Mouse (Mus musculus) embryonic stem cell, embryonic (primary cell): Measurements from ENCODE around the gene Khdrbs1.

Source experiments
- CTCF ChIA-PET, 4 experiments: fragments of 300-600 bp in 2 of 4; fragments of 350-600 bp in 2 of 4; sonication (Branson Sonifier 250); formaldehyde crosslinking; loops; one replicate each; lab custom pipeline; 2022; ENCODE audit warnings: inconsistent platforms in 2 of 4; lab: Charles Lee
- POLR2A ChIA-PET, 4 experiments: fragments of 300-600 bp in 2 of 4; fragments of 350-600 bp in 2 of 4; sonication (Branson Sonifier 250); formaldehyde crosslinking; loops; one replicate each; lab custom pipeline; 2022; ENCODE audit warnings: antibody characterized with exemption in 4 of 4, inconsistent platforms in 1 of 4; lab: Charles Lee

The Khdrbs1 gene

DNA sequence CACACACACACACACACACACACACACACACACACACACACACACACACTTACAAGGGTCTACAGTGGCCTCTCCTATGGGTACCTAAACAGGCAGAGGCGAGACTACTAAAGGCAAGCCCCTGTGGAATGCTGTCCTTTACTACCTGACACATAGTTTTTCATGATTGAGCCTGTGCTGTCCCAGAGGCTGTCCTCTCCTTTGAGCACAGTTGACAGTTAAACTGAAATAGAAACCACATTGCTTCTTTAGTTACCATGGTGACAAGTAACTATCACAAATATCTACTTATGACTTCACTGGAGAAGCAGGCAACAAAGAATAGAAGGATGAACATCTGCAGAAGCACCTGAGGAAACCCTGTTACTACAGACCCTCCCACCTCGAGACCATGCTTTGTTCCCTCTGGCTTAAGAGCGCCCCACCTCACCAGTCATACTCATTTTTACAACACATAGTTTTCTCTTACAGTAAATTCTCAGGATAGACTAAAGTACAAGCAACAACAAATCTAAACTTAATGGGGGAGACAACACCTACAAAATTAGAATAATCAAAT is 79.8 kb downstream of the Khdrbs1 start:
- POLR2A ChIA-PET: interaction anchor here in 2 of 4 experiments (0.6 to 0.8 kb wide), 2 partner anchors 20 to 21 kb away, joined by 3 read pairs; partner anchors contain the start of gene Txlna (in 1 of the 2)
- CTCF ChIA-PET: no interaction called here

DNA sequence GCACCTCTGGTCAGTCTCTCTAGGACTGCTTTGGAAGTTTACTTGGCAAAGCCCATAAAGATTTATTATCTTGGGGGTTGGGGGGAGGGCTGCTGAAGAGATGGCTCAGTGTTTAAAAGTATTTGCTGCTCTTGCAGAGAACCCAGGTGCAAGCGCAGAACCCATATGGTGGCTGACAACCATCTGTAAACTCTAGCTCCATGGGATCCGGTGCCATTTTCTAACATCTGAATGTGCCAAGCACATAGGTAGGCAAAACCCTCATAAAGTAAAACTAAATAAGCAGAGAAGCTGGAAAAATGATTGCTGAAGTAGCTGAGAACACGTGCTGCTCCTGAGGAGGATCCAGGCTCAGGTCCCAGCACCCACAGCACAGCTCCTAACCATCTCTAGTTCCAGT is 80.5 kb downstream of the Khdrbs1 start:
- POLR2A ChIA-PET: interaction anchor here in 2 of 4 experiments (0.6 to 0.7 kb wide), 2 partner anchors 17 to 19 kb away, joined by 3 read pairs; no protein-coding TSS in a partner anchor
- CTCF ChIA-PET: interaction anchor here in 1 of 4 experiments (1.1 kb wide), 1 partner anchor 85 kb away, joined by 3 read pairs; no protein-coding TSS in a partner anchor

GRCm38 (mm10) chr4:129654770-129655169 is 87.3 kb downstream of the Khdrbs1 start:
- ChIA-PET CTCF (interaction anchor here in 2 of 4 experiments (0.5 kb wide), 2 partner anchors 52 to 116 kb away, joined by 4 to 9 read pairs; no protein-coding TSS in a partner anchor), POLR2A (interaction anchor here in 2 of 4 experiments (0.6 to 1.7 kb wide), 8 partner anchors 8 to 122 kb away, joined by 3 to 5 read pairs (median 3); partner anchors contain the start of genes Txlna (in 2 of the 2) and Tmem39b (in 1 of the 2))
